Mouse (Mus musculus) MEL-GATA-1-ER (cell line): ENCODE results near the gene Itgb3bp.

Experiments
- DNase-seq: peaks from one replicate; pipeline ENCODE4 v3.0.0-alpha.2; 2012; ENCODE audit warnings: low read depth; ENCODE audit errors: extremely low read depth

The Itgb3bp gene

DNA sequence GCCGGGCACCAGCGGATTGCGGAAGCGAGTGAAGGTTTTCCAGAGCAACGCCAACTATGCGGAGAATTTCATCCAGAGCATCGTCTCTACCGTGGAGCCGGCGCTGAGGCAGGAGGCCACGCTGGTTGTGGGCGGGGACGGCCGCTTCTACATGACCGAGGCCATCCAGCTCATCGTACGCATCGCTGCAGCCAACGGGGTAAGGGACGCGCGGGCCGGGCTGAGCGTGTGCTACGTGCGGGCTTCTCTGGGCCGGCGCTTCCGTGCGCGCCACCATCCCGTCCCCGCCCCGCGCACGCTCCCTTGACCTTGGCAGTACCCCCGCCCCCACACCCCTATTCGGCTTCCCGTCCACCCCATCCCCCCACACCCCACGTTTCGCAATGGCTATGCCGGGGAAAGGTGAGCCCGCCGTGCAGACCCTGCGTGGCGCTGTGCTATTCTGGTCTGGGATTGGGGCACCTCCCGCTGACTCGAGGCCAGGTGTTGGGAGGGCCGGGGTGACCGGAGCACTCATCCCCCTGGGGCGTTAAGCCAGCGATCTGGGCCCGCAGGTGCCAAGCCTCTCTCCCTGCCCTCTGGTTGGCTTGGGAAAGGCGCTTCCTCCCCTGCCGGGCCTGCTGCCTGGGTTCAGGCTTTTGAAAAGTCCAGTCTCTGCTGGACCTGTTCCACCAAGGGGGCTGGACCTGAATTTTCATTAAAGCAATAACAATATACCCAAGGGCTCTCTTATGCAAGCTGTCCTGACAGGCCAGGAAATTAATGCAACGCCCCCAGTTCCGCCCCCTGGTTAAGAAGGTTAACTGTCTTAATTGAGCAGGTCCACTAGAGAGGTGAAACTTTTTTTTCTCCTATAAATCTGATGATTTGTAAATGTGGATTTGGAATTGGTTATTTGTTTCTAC lies at the start of gene Itgb3bp:
Itgb3bp (minus strand) TSS at position 201 of the 905 bp plus-strand sequence.
- DNase-seq: peak; percentile 24

DNA sequence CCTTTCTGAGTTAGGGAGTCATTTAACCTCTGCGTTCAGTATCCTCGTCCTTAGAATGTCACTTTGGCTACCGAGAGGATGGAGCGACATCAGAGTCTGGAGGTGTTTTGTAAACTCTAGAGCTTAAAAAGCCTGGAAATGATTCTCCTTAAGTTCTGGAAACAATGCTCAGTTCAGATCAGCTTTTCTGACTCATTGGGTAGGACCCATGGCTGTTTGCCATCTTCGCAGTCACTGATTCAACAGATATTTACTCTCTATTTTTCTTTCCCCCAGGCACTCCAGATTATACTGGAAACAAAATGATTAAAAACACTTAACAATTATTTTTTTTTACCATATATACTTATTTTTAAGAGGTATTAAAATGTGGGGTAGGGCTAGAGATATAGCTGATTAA lies 49.7 kb upstream of the Itgb3bp start:
- DNase-seq: no peak

- no peak for DNase-seq
Measured at GRCm38 (mm10) chr4:99974375-99974774, 44.8 kb upstream of the Itgb3bp start.

DNA sequence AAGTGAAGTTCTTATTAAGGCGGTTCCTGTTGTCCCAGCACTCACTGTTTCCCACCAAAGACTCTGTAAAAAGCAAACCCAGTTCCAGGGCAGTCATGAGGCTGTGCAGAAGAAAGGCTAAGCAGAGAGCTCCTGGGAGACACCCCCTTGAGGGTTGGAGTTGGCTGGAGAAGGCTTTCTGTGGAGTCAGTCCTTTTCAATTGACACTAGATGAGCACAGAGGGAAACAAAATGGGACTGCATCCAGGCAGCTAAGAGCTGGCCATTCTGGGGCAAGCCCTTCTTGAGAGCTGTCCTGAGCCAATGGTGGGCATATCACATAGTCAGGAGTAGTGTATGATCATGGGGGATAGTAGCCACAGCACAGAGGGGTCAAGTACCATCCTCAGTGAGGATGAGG lies 44.3 kb upstream of the Itgb3bp start:
- no peak for DNase-seq

DNA sequence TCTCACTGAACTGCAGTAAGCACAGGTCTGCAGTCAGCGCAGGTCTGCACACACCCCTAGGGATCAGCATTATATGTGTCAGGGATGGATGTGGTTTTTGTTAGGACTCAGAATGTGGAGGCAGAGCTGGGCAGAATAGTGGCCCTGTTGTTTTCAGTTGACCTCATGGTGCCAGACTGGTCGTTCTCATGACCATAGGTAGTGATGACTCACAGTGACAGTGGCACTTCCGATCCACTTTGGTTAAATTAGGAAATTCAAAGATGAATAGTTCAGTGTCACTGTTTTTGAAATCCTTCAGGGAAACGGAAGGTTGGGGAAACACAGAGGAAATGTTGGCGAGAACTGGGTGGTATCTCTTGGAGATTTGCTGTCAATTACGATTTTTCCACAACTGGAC lies 43.3 kb upstream of the Itgb3bp start:
- DNase-seq: no peak

GRCm38 (mm10) chr4:99970097-99970496 lies 40.5 kb upstream of the Itgb3bp start:
- no peak for DNase-seq

DNA sequence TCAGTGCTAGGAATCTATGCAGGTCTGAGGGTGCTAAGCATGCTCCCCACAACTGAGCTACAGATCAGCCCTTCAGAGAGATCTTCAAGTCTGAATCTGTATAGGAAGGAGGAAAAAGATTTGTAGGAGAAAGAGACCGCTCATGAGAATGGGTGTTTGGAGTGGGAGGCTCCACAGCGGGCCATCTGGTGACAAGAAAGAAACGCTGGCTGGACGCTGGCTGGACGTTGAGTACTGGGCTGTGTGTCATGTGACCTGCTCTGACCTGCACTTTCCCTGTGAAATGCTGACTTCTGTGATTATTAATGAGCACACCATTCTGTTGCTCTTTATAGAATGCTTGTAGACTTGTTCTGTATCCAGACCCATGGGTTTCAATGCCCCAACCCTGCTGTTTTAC lies 39.7 kb upstream of the Itgb3bp start:
- DNase-seq: no peak

DNA sequence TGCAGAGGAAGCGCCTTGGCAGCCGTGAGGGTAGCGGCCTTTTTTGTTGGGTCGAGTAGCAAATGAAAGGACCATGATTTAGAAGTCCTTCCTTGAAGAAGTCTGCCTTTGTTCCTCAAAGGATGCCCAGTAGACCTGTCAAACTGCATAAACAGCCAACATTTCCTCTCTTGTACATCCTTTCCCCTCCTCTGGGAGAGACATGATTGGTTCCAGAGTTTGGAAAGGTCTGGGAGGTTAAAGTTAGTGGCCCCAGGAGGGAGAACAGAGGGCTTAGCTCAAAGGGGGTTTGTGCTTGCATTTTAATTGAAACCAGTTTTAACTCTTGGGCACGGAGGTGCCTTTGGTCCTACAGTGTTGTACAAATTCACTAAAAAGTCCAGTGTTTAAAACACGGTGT lies 36.9 kb upstream of the Itgb3bp start:
- DNase-seq: no peak

DNA sequence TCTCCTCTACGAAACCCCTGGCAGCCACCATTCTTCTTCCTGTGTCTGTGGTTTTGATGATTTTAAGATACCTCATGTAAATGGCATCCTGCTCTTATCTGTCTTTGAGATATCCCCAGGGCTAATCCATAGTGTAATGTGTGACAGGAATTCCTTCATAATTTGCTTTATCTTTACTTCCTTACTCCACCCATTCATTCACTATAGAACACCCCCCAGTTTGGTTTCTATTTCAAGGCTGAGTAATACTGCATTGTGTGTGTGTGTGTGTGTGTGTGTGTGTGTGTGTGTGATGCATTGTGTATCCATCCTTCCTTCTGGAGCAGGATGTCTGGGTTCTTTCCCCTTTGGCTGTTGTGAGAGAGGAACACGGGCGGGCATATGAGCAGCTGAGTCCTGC lies 29.7 kb upstream of the Itgb3bp start:
- DNase-seq: no peak

- peak; percentile 34 for DNase-seq
Measured at GRCm38 (mm10) chr4:99958084-99958815, 28.6 kb upstream of the Itgb3bp start.

DNA sequence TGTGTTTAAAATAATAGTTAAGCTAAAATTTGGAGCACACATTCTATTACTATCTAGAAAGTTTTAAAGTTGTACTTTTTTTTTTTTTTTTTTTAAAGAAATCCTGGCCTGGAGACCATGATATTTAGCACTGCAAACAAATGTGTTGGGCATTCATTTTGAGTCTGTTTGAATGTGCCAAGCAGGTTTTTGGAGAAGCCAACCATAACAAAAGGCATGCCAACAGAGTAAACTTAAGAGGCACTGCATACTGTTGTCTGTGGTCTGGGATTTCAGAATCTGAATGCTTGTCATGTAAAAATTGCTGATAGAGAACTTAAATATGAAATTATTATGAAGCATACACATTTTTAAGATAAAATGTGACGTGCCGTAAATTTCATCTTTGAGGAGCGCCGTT lies 27.6 kb upstream of the Itgb3bp start:
- DNase-seq: no peak

DNA sequence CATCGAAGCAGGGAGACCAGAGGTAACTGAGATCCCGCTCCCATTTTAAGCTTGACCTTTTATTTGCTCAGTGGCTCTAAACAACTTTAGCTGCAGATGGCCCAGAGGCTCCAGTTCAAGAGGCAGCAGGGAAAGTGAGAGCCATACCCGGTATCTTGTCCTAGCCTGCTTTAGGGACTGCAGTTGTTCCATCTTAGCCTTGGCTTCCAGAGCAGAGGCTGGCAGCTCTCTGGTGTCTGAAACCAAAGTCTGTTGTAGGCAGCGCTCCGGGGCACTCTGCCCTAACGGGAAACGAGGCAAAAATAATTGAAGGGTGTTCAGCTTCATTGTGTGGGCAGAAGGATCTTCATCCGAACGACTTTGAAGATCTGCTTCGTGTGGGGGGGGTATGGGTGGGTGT lies 25.8 kb upstream of the Itgb3bp start:
- no peak for DNase-seq

GRCm38 (mm10) chr4:99953904-99954303 lies 24.3 kb upstream of the Itgb3bp start:
- DNase-seq: no peak

- no peak for DNase-seq
Measured at GRCm38 (mm10) chr4:99947896-99948295, 18.3 kb upstream of the Itgb3bp start.

DNA sequence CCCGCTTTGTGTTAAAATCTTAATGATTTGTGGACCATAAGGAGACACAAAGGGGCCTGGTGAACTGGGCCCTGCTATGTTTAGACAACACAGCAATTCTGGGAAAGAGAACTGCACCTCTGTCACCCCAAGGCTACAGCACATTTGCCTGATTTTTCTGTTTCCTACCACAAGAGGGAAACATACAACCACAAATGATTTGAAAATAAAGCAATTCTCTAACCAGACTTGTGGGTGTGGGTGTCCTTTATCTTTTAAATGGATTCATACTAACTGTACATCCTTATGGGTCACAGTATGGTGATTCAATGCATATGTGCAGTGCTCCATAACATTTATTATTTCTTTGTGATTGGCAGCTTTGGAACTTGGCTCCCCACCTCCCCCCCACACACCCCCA lies 17.6 kb upstream of the Itgb3bp start:
- DNase-seq: no peak

DNA sequence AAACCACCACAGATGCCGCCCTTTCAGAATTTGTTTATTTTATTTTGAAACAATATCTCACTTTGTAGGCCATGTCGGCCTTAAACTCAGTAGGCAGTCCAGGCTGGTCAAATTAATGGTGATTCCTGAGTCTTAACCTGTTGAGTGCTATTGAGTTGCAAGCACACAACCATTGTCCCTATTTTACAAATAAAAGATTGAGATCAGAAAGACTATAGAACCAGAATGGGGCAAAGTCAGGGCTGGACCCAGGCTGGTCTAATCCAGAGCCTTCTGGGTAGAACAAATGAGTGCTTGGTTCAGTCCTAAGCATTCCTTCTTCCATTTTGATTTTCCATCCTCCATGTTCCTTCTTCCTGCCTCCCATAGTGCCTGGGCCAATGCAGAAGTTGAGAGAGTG lies 16.9 kb upstream of the Itgb3bp start:
- no peak for DNase-seq

DNA sequence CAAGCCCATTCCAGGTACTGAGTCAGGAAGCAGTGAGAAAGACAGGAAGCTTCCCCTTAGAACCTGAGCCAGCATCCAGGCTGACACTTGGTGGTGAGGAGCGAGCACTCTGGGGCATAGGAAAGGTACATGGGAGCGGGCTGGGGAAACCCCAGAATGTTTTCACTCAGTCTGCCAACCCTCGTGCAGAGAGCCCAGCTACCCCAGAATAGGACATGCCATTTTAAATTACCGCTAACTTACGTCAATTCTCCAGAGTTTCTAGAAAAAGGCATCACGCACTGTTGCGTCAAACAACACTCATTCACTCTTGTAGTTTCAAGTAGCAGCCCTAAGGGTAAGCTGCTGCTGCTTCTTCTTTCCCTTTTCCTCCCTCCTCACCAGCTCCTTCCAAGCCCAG lies 15.4 kb upstream of the Itgb3bp start:
- DNase-seq: no peak

DNA sequence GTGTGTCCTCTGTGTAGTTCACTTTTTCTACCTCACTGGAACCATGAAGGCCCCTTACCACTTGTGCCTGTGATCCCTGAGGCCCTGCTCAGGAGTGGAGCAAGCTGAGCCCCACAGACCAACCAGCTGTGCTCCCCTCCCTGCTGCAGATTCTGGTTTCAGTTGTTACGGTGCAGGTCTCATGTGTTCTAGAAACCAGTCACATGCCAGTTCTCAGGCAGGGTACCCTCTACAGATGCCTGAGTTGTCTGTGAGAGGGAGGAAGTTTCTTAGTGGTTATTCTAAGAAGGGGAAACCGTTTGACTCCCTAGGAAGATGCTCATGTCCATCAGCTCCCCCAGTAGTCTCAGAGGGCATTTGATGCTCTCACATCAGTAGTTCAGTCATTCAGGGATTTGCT lies 15.0 kb upstream of the Itgb3bp start:
- no peak for DNase-seq

DNA sequence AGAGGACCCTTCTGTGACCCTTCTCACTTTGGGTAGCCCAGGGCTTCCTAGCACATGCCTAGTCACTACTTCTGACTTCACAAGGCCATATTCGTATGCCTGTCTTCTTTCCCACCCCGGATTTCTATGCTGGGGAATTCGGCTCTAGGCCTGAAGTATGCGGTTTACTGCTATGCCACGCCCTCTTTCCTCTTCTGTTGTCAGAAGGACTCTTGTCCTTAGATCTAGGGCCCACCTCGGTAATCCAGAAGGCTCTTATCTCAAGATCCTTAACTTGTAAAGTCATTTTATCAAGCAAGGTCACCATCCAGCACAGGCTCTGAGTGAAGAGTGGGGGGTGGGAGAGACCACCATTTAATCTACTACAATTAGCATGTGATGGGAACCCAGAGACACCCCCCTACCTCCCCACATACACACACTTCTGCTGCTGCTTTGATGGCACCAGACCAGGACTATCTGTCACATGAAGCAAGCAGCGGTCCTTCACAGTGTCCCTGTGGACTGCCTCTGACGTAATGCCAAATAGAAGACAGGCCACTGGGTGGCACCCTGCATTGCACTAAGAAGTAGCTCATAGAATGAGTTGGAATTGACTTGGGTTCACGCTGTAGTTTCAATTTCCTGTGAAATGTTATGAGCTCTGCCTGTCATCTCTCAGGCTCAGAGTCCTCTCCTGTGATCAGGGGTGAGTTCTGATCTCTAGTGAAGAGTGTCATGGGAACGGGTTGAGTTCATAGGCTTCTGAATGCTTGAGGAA lies 12.2 kb upstream of the Itgb3bp start:
- no peak for DNase-seq

GRCm38 (mm10) chr4:99939711-99940505 lies 10.3 kb upstream of the Itgb3bp start:
- no peak for DNase-seq

DNA sequence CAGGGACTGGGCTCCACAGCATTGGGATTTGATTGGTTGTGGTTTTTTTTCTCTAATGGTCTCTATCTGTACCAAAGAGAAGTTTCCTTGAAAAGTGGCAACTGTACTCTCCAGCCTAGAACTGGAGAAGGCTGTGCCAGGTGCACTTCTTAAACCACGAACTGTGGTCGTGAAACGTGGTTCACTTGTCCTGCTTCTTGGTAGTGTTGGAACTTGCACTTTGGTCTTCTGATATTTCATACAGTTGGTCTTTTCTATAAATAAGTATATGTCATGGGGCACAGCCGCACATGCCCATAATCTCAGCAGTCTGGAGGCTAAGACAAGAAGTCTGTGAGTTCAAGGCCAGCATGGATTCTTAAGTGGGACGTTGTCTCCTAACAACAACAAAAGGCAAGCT lies 6.7 kb upstream of the Itgb3bp start:
- no peak for DNase-seq
